Mouse (Mus musculus) intestine, embryonic 15.5 days (tissue): ENCODE data around the gene Agap1. TPM values are rescaled to one million over a fixed set of nuclear protein-coding genes. Genes with fewer than 3 reads are reported as not detected.

Source experiments
- ATAC-seq: fragments of 200-750 bp; cut with Nextera tagmentation; 2 replicates; pipeline ENCODE4 v1.8.0; 2017; ENCODE audit warnings: moderate TSS enrichment, moderate library complexity
- H3K27ac ChIP-seq: fragments of 300-500 bp; sonication (generic); 2 replicates; pipeline ENCODE4 v1.5.1; 2015; ENCODE audit warnings: mild to moderate bottlenecking, inconsistent platforms
- H3K27me3 ChIP-seq: fragments of 300-500 bp; sonication (generic); replicated peaks from 2 replicates; pipeline ENCODE4 v1.6.1; 2015; ENCODE audit warnings: inconsistent platforms
- H3K36me3 ChIP-seq: fragments of 300-500 bp; sonication (generic); 2 replicates; pipeline ENCODE4 v1.6.1; 2015; ENCODE audit warnings: inconsistent platforms
- H3K4me1 ChIP-seq: fragments of 300-500 bp; sonication (generic); replicated peaks from 2 replicates; pipeline ENCODE4 v1.6.1; 2015; ENCODE audit warnings: inconsistent platforms
- H3K4me2 ChIP-seq: fragments of 300-500 bp; sonication (generic); replicated peaks from 2 replicates; pipeline ENCODE4 v1.6.1; 2015; ENCODE audit warnings: mild to moderate bottlenecking, inconsistent platforms
- H3K4me3 ChIP-seq: fragments of 300-500 bp; sonication (generic); replicated peaks from 2 replicates; pipeline ENCODE4 v1.5.1; 2015; ENCODE audit warnings: inconsistent platforms
- H3K9ac ChIP-seq: fragments of 300-500 bp; sonication (generic); 2 replicates; pipeline ENCODE4 v1.6.1; 2015; ENCODE audit warnings: inconsistent platforms
- H3K9me3 ChIP-seq: fragments of 300-500 bp; sonication (generic); 2 replicates; pipeline ENCODE4 v1.6.1; 2016; ENCODE audit warnings: inconsistent platforms
- WGBS: fragments of 180-500 bp; shearing (Covaris S2); methylation state at CpG from one replicate; pipeline ENCODE4 v1.1.7; 2015; 5-methylcytosine and 5-hydroxymethylcytosine counted together
- polyA plus RNA-seq: library from polyadenylated mRNA; unstranded; fragments of >200 nt; fragmentation: Nextera tagmentation; extraction: Ambion mirVana; gene quantifications from 2 replicates; pipeline ENCODE4 v1.2.1, GENCODE M21; 2015

The Agap1 gene
- polyA plus RNA-seq, 1 experiment from 2014 or later = 9.4 TPM

GRCm38 (mm10) chr1:89646326-89647018, 191.9 kb downstream of the Agap1 start:
- Histone ChIP-seq H3K4me1 (peaks cover 5% of the 10 kb centered on the region; the same call in 1 of the 2 replicates), H3K27ac (no peak overlapping the region), H3K27me3 (no peaks in the 10 kb centered on the region), H3K4me2 (no peak overlapping the region), H3K36me3 (no peaks in the 10 kb centered on the region), H3K4me3 (no peak overlapping the region), H3K9me3 (no peaks in the 10 kb centered on the region), H3K9ac (no peak overlapping the region)
- WGBS = 19% methylated on average over 4 of the region's 4 CpGs
- ATAC-seq = peak; percentile 70

- Histone ChIP-seq H3K4me1 (peaks cover 5% of the 10 kb centered on the region; the same call in 1 of the 2 replicates), H3K27me3 (no peaks in the 10 kb centered on the region), H3K4me3 (no peak overlapping the region), H3K4me2 (no peak overlapping the region), H3K27ac (no peak overlapping the region), H3K36me3 (no peaks in the 10 kb centered on the region), H3K9ac (no peak overlapping the region), H3K9me3 (no peaks in the 10 kb centered on the region)
- 58% methylated on average over 8 of the region's 8 CpGs for WGBS
- ATAC-seq = no peak
These were observed 192.9 kb downstream of the Agap1 start for GRCm38 (mm10) chr1:89647505-89647904.

- no peaks in the 10 kb centered on the region for H3K9me3 ChIP-seq
- H3K36me3 ChIP-seq = no peaks in the 10 kb centered on the region
- no peaks in the 10 kb centered on the region for H3K4me1 ChIP-seq
- ATAC-seq = no peak
- H3K27ac ChIP-seq = no peak overlapping the region
- no peak overlapping the region for H3K9ac ChIP-seq
- 87% methylated on average over 7 of the region's 7 CpGs for WGBS
- no peak overlapping the region for H3K4me3 ChIP-seq
- H3K4me2 ChIP-seq = no peak overlapping the region
- H3K27me3 ChIP-seq = no peaks in the 10 kb centered on the region
These were observed 196.0 kb downstream of the Agap1 start for GRCm38 (mm10) chr1:89650557-89650956.

- no peaks in the 10 kb centered on the region for H3K36me3 ChIP-seq
- H3K4me3 ChIP-seq = no peak overlapping the region
- H3K4me1 ChIP-seq = no peaks in the 10 kb centered on the region; the same call in 1 of the 2 replicates
- WGBS = 88% methylated on average over 3 of the region's 3 CpGs
- H3K9me3 ChIP-seq = no peaks in the 10 kb centered on the region
- ATAC-seq = no peak
- H3K9ac ChIP-seq = no peak overlapping the region
- no peaks in the 10 kb centered on the region for H3K27me3 ChIP-seq
- H3K4me2 ChIP-seq = no peak overlapping the region
- no peak overlapping the region for H3K27ac ChIP-seq
These were observed 201.6 kb downstream of the Agap1 start for GRCm38 (mm10) chr1:89656167-89656566.

GRCm38 (mm10) chr1:89656643-89657321, 202.2 kb downstream of the Agap1 start:
- Histone ChIP-seq H3K36me3 (no peaks in the 10 kb centered on the region), H3K27me3 (no peaks in the 10 kb centered on the region), H3K27ac (no peak overlapping the region), H3K9ac (no peak overlapping the region), H3K4me2 (no peak overlapping the region), H3K9me3 (no peaks in the 10 kb centered on the region), H3K4me3 (no peak overlapping the region), H3K4me1 (no peaks in the 10 kb centered on the region; the same call in 1 of the 2 replicates)
- WGBS = 48% methylated on average over 11 of the region's 11 CpGs
- no peak for ATAC-seq

GRCm38 (mm10) chr1:89660804-89661203, 206.2 kb downstream of the Agap1 start:
- H3K4me1 ChIP-seq = no peaks in the 10 kb centered on the region; the same call in 1 of the 2 replicates
- no peak overlapping the region for H3K27ac ChIP-seq
- no peak for ATAC-seq
- WGBS = 85% methylated on average over 4 of the region's 4 CpGs
- H3K27me3 ChIP-seq = no peaks in the 10 kb centered on the region
- H3K4me3 ChIP-seq = no peak overlapping the region
- peaks cover 5% of the 10 kb centered on the region; the same call in 1 of the 2 replicates for H3K36me3 ChIP-seq
- H3K9ac ChIP-seq = no peak overlapping the region
- no peaks in the 10 kb centered on the region for H3K9me3 ChIP-seq
- no peak overlapping the region for H3K4me2 ChIP-seq

GRCm38 (mm10) chr1:89666154-89666553, 211.5 kb downstream of the Agap1 start:
- H3K4me1 ChIP-seq = no peaks in the 10 kb centered on the region
- H3K4me3 ChIP-seq = no peak overlapping the region
- H3K9ac ChIP-seq = no peak overlapping the region
- WGBS = 91% methylated on average over 5 of the region's 5 CpGs
- no peak overlapping the region for H3K27ac ChIP-seq
- peaks cover 8% of the 10 kb centered on the region; the same call in 1 of the 2 replicates for H3K36me3 ChIP-seq
- H3K27me3 ChIP-seq = no peaks in the 10 kb centered on the region
- no peak for ATAC-seq
- H3K4me2 ChIP-seq = no peak overlapping the region
- H3K9me3 ChIP-seq = no peaks in the 10 kb centered on the region

- no peak overlapping the region for H3K4me3 ChIP-seq
- no peak overlapping the region for H3K4me2 ChIP-seq
- H3K27me3 ChIP-seq = no peaks in the 10 kb centered on the region
- WGBS = 86% methylated on average over 7 of the region's 7 CpGs
- H3K4me1 ChIP-seq = no peaks in the 10 kb centered on the region
- H3K9ac ChIP-seq = no peak overlapping the region
- ATAC-seq = no peak
- no peaks in the 10 kb centered on the region for H3K9me3 ChIP-seq
- H3K27ac ChIP-seq = no peak overlapping the region
- peaks cover 11% of the 10 kb centered on the region for H3K36me3 ChIP-seq
These were observed 212.8 kb downstream of the Agap1 start for GRCm38 (mm10) chr1:89667387-89667786.

- ATAC-seq = no peak
- no peaks in the 10 kb centered on the region for H3K27me3 ChIP-seq
- no peak overlapping the region for H3K4me3 ChIP-seq
- no peak overlapping the region for H3K4me2 ChIP-seq
- WGBS = 54% methylated on average over 9 of the region's 9 CpGs
- peaks cover 19% of the 10 kb centered on the region for H3K36me3 ChIP-seq
- no peaks in the 10 kb centered on the region for H3K9me3 ChIP-seq
- H3K9ac ChIP-seq = no peak overlapping the region
- H3K4me1 ChIP-seq = no peaks in the 10 kb centered on the region
- no peak overlapping the region for H3K27ac ChIP-seq
These were observed 214.0 kb downstream of the Agap1 start for GRCm38 (mm10) chr1:89668635-89669034.

- no peaks in the 10 kb centered on the region for H3K9me3 ChIP-seq
- no peak for ATAC-seq
These were observed 216.6 kb downstream of the Agap1 start for GRCm38 (mm10) chr1:89671110-89671787.

GRCm38 (mm10) chr1:89673071-89673470, 218.5 kb downstream of the Agap1 start:
- WGBS = 73% methylated on average over 6 of the region's 6 CpGs
- H3K27me3 ChIP-seq = no peaks in the 10 kb centered on the region

More at GRCm38 (mm10) chr1:89671110-89671787, 216.6 kb downstream of the Agap1 start:
- Histone ChIP-seq H3K4me2 (no peak overlapping the region), H3K4me3 (no peak overlapping the region), H3K4me1 (no peaks in the 10 kb centered on the region), H3K36me3 (peaks cover 13% of the 10 kb centered on the region), H3K27me3 (no peaks in the 10 kb centered on the region), H3K9ac (no peak overlapping the region), H3K27ac (no peak overlapping the region)
- WGBS = 89% methylated on average over 26 of the region's 26 CpGs

GRCm38 (mm10) chr1:89673686-89674085, 219.1 kb downstream of the Agap1 start:
- peaks cover 13% of the 10 kb centered on the region for H3K36me3 ChIP-seq
- WGBS = 92% methylated on average over 3 of the region's 3 CpGs
- no peak for ATAC-seq

More at GRCm38 (mm10) chr1:89673071-89673470, 218.5 kb downstream of the Agap1 start:
- H3K4me3 ChIP-seq = no peak overlapping the region
- no peak for ATAC-seq
- no peak overlapping the region for H3K4me2 ChIP-seq
- peaks cover 13% of the 10 kb centered on the region for H3K36me3 ChIP-seq
- no peaks in the 10 kb centered on the region for H3K4me1 ChIP-seq
- H3K9me3 ChIP-seq = no peaks in the 10 kb centered on the region
- H3K9ac ChIP-seq = no peak overlapping the region
- no peak overlapping the region for H3K27ac ChIP-seq

More at GRCm38 (mm10) chr1:89673686-89674085, 219.1 kb downstream of the Agap1 start:
- no peak overlapping the region for H3K4me3 ChIP-seq
- no peaks in the 10 kb centered on the region for H3K27me3 ChIP-seq
- H3K9me3 ChIP-seq = no peaks in the 10 kb centered on the region
- no peak overlapping the region for H3K27ac ChIP-seq
- H3K4me1 ChIP-seq = no peaks in the 10 kb centered on the region
- H3K9ac ChIP-seq = no peak overlapping the region
- H3K4me2 ChIP-seq = no peak overlapping the region
